ENCODE assay signal across 18 mouse cellular contexts in genomic region chr14:28517631-28518560, GRCm38 (mm10). TPM values are rescaled to one million over a fixed set of nuclear protein-coding genes. Genes with fewer than 3 reads are reported as not detected.
DNase-seq lines count a peak whose midpoint lies in the region; ATAC-seq and TF ChIP-seq lines count a peak whose summit lies in the region.
"Had no signal": no experiment of that assay in that cellular context is flagged by ENCODE, and none has a peak within 500 bp of the region (broad histone marks: within the 10 kb centered on the region; RNA-seq: fewer than 3 reads in every experiment).

No protein-coding gene starts in this region.

- peaks cover 3% of the 10 kb centered on the region for H3K27me3 ChIP-seq in hindbrain, embryonic 12.5 days
- H3K27me3 ChIP-seq in hindbrain, embryonic 11.5 days (ENCODE audit: control insufficient read depth, insufficient read depth, low read length) = no peaks in the 10 kb centered on the region
- H3K27me3 ChIP-seq in E14TG2a.4 (ENCODE audit: insufficient read depth, low read length) = peaks cover 85% of the 10 kb centered on the region
- H3K27me3 ChIP-seq in limb, embryonic 12.5 days = no peaks in the 10 kb centered on the region

- no peak for TF ChIP-seq CTCF in E14TG2a.4 (conservative IDR thresholded peaks at IDR 0.05; ENCODE audit: low read length)

- WGBS in hindbrain, embryonic 12.5 days = 71% methylated on average over 39 of the region's 39 CpGs
- 62% methylated on average over 39 of the region's 39 CpGs for WGBS in hindbrain, embryonic 11.5 days
- 73% methylated on average over 39 of the region's 39 CpGs for WGBS in limb, embryonic 12.5 days

- no peak overlapping the region for H3K27ac ChIP-seq in hindbrain, embryonic 12.5 days
- no peak overlapping the region for H3K27ac ChIP-seq in hindbrain, embryonic 11.5 days (ENCODE audit: low read depth, low read length)
- peak overlapping the region; percentile 59; the same call in 1 of the 2 replicates for H3K27ac ChIP-seq in limb, embryonic 12.5 days
- H3K27ac ChIP-seq: heart, embryonic 15.5 days had no signal

- H3K9ac ChIP-seq in hindbrain, embryonic 12.5 days = no peak overlapping the region
- no peak overlapping the region for H3K9ac ChIP-seq in hindbrain, embryonic 11.5 days (ENCODE audit: low read depth, low read length)
- H3K9ac ChIP-seq in limb, embryonic 12.5 days (replicated peaks) = peak overlapping the region; percentile 40; the same call in 1 of the 2 replicates
- H3K9ac ChIP-seq: forebrain, postnatal 0 days; heart, embryonic 15.5 days had no signal

- H3K4me1 ChIP-seq in hindbrain, embryonic 12.5 days = peaks cover 21% of the 10 kb centered on the region
- H3K4me1 ChIP-seq in hindbrain, embryonic 11.5 days (replicated peaks; ENCODE audit: control insufficient read depth, insufficient read depth, low read length) = peaks cover 4% of the 10 kb centered on the region; the same call in 1 of the 2 replicates
- peaks cover 41% of the 10 kb centered on the region for H3K4me1 ChIP-seq in E14TG2a.4 (replicated peaks; ENCODE audit: low read depth, low read length)
- H3K4me1 ChIP-seq in limb, embryonic 12.5 days (replicated peaks) = peaks cover 59% of the 10 kb centered on the region

- peak overlapping the region; percentile 11; the same call in 1 of the 2 replicates for H3K4me2 ChIP-seq in hindbrain, embryonic 12.5 days (replicated peaks)
- H3K4me2 ChIP-seq in hindbrain, embryonic 11.5 days (replicated peaks; ENCODE audit: low read depth, low read length) = no peak overlapping the region
- H3K4me2 ChIP-seq in limb, embryonic 12.5 days = peak overlapping the region; percentile 17
- H3K4me2 ChIP-seq: heart, embryonic 15.5 days had no signal

- ATAC-seq in hindbrain, embryonic 12.5 days (ENCODE audit: low FRiP score) = no peak
- no peak for ATAC-seq in hindbrain, embryonic 11.5 days (ENCODE audit: low FRiP score)
- no peak for ATAC-seq in limb, embryonic 12.5 days (ENCODE audit: insufficient number of reproducible peaks, insufficient read depth, low FRiP score, low TSS enrichment, low read depth)
- ATAC-seq: forebrain, postnatal 0 days had no signal

- no peak for DNase-seq in hindbrain, embryonic 11.5 days (ENCODE audit: low spot score)
- DNase-seq in ES-CJ7 (ENCODE audit: low read depth, low spot score) = peak; percentile 30
- no peak for DNase-seq in embryo, embryonic 10 days (ENCODE audit: low spot score)
- no peak for DNase-seq in adrenal gland, adult 8-10 months
- DNase-seq: adrenal gland, postnatal 14 days; cerebellum, adult 11-12 months; forebrain, postnatal 0 days; kidney, adult 18-20 months; kidney, postnatal 14 days; lung, adult 18-20 months; right cerebral cortex, postnatal 4 days; thymus, adult 18-20 months had no signal

- no peak overlapping the region for H3K4me3 ChIP-seq in hindbrain, embryonic 12.5 days
- no peak overlapping the region for H3K4me3 ChIP-seq in hindbrain, embryonic 11.5 days (ENCODE audit: low read depth, low read length)
- peak overlapping the region; percentile 71 for H3K4me3 ChIP-seq in E14TG2a.4 (replicated peaks; ENCODE audit: low read length)
- 0 out of 2 replicates have a peak overlapping the region, but pooled peaks have one; percentile 3 for H3K4me3 ChIP-seq in limb, embryonic 12.5 days (replicated peaks)
- H3K4me3 ChIP-seq: heart, embryonic 15.5 days had no signal

- H3K9me3 ChIP-seq in hindbrain, embryonic 12.5 days (replicated peaks) = no peaks in the 10 kb centered on the region
- no peaks in the 10 kb centered on the region for H3K9me3 ChIP-seq in hindbrain, embryonic 11.5 days (ENCODE audit: control insufficient read depth, low read length)
- no peaks in the 10 kb centered on the region for H3K9me3 ChIP-seq in E14TG2a.4 (ENCODE audit: low read length)
- no peaks in the 10 kb centered on the region for H3K9me3 ChIP-seq in limb, embryonic 12.5 days
- H3K9me3 ChIP-seq: heart, embryonic 15.5 days had no signal

- H3K36me3 ChIP-seq in hindbrain, embryonic 12.5 days = peaks cover 20% of the 10 kb centered on the region
- peaks cover 2% of the 10 kb centered on the region; the same call in 1 of the 2 replicates for H3K36me3 ChIP-seq in hindbrain, embryonic 11.5 days (ENCODE audit: control insufficient read depth, insufficient read depth, low read length)
- H3K36me3 ChIP-seq in E14TG2a.4 (ENCODE audit: insufficient read depth, low read length) = no peaks in the 10 kb centered on the region
- H3K36me3 ChIP-seq in limb, embryonic 12.5 days = peaks cover 97% of the 10 kb centered on the region

RNA-seq across cellular contexts. Expression of gene Wnt5a, which starts 13.3 kb away (rescaled TPM):
- polyA plus RNA-seq in hindbrain, embryonic 12.5 days (2016; fragmentation: Nextera tagmentation; extraction: Ambion mirVana) = 55.4 and 72.7 TPM in 2 replicates
- polyA plus RNA-seq in hindbrain, embryonic 11.5 days (2014; fragmentation: Nextera tagmentation; extraction: Ambion mirVana) = 49.1 and 49.6 TPM in 2 replicates
- polyA plus RNA-seq in limb, embryonic 12.5 days (2016; fragmentation: Nextera tagmentation; extraction: Ambion mirVana) = 189 and 199 TPM in 2 replicates
- 10 to 100 TPM; 51.7 to 61.5 (median 56.7) TPM for total RNA-seq in adrenal gland, adult 8-10 months (2022)
- total RNA-seq: megakaryocyte-erythroid progenitor cell, adult 5-6 weeks; neutrophil, adult 5-6 weeks had no signal

Comparison
In these comparisons a context has a peak if more than half of its experiments do, and no peak if none do; other contexts are left out.
1. H3K4me3 ChIP-seq: peak in E14TG2a.4 (single experiment) and limb, embryonic 12.5 days (single experiment); none in hindbrain, embryonic 12.5 days (single experiment) and hindbrain, embryonic 11.5 days (single experiment).